Mouse (Mus musculus) neural tube, embryonic 13.5 days (tissue): ENCODE results near the gene Mrs2. TPM values are rescaled to one million over a fixed set of nuclear protein-coding genes. Genes with fewer than 3 reads are reported as not detected.

Experiments
- ATAC-seq: fragments of 200-750 bp; cut with Nextera tagmentation; 2 replicates; pipeline ENCODE4 v1.8.0; 2017; ENCODE audit warnings: low read depth, mild to moderate bottlenecking, moderate TSS enrichment, moderate library complexity
- H3K27ac ChIP-seq: fragments of 300-500 bp; sonication (generic); replicated peaks from 2 replicates; pipeline ENCODE4 v1.5.1; 2015; ENCODE audit warnings: moderate library complexity, mild to moderate bottlenecking, inconsistent platforms
- H3K27me3 ChIP-seq: fragments of 300-500 bp; sonication (generic); 2 replicates; pipeline ENCODE4 v1.6.1; 2015; ENCODE audit warnings: mild to moderate bottlenecking, inconsistent platforms
- H3K36me3 ChIP-seq: fragments of 300-500 bp; sonication (generic); 2 replicates; pipeline ENCODE4 v1.6.1; 2015; ENCODE audit warnings: mild to moderate bottlenecking, inconsistent platforms
- H3K4me1 ChIP-seq: fragments of 300-500 bp; sonication (generic); replicated peaks from 2 replicates; pipeline ENCODE4 v1.6.1; 2015; ENCODE audit warnings: inconsistent platforms
- H3K4me2 ChIP-seq: fragments of 300-500 bp; sonication (generic); 2 replicates; pipeline ENCODE4 v1.6.1; 2015; ENCODE audit warnings: inconsistent platforms, mild to moderate bottlenecking, moderate library complexity
- H3K4me3 ChIP-seq: fragments of 300-500 bp; sonication (generic); 2 replicates; pipeline ENCODE4 v1.5.1; 2015; ENCODE audit warnings: mild to moderate bottlenecking, inconsistent platforms
- H3K9ac ChIP-seq: fragments of 300-500 bp; sonication (generic); 2 replicates; pipeline ENCODE4 v1.6.1; 2015; ENCODE audit warnings: moderate library complexity, mild to moderate bottlenecking, inconsistent platforms
- H3K9me3 ChIP-seq: fragments of 300-500 bp; sonication (generic); 2 replicates; pipeline ENCODE4 v1.6.1; 2016; ENCODE audit warnings: inconsistent platforms
- WGBS: fragments of 180-500 bp; shearing (Covaris S2); methylation state at CpG from one replicate; pipeline ENCODE4 v1.1.7; 2015; 5-methylcytosine and 5-hydroxymethylcytosine counted together
- polyA plus RNA-seq: library from polyadenylated mRNA; unstranded; fragments of >200 nt; fragmentation: Nextera tagmentation; extraction: Ambion mirVana; gene quantifications from 2 replicates; pipeline ENCODE4 v1.2.1, GENCODE M21; 2015

Mrs2 gene
- polyA plus RNA-seq = 15.6 and 16.7 TPM in 2 replicates

DNA sequence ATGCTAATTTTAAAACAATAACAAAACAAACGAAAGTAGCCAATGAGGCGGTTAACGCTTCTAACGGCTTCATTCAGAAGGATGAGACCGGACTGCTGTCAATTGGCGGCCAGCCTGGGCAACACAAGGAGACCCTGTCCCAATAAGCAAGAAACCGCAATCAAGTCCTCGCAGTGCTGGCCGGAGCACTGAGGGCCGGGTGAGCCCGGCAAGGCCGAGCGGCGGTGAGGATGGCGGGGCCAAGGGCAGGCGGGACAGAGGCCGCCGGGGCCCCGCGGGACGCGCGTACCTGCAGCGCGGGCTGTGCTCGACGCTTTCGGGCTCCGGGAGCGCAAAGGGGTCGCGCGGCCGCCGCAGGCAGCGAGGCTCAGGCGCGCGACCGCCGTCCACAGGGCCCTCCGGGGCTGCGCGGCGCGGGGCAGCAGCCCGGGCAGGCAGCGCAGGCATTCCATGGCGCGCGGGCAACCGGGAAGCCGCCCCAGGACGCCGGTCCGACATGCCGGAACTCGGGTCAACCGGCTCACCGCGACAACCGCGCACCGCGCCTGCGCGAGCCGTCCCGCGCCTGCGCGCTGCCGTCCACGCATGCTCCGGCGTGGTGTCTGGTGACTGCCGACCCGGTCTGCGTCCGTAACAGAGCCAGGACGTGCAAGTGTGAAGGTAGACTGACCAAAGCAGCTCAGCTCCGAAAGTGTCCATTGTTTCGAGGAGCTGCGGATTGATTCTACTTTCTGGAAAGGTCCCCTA, at the start of gene Mrs2:
TSS of gene Mrs2 (minus strand) at position 587 of the 747 bp plus-strand sequence.
- ATAC-seq = peak; percentile 94
- H3K4me2 ChIP-seq = peak within 1 kb of the TSS; percentile 74
- under 1% methylated on average over 77 of the region's 84 CpGs for WGBS
- peak within 1 kb of the TSS; percentile 87 for H3K27ac ChIP-seq
- peak within 1 kb of the TSS; percentile 93 for H3K4me3 ChIP-seq
- H3K27me3 ChIP-seq = no peaks in the 10 kb centered on the region
- H3K36me3 ChIP-seq = 0 out of 2 replicates have a peak, but pooled peaks cover 8% of the 10 kb centered on the region
- peak within 1 kb of the TSS; percentile 95 for H3K9ac ChIP-seq
- H3K9me3 ChIP-seq = no peaks in the 10 kb centered on the region
- H3K4me1 ChIP-seq = peaks cover 25% of the 10 kb centered on the region

DNA sequence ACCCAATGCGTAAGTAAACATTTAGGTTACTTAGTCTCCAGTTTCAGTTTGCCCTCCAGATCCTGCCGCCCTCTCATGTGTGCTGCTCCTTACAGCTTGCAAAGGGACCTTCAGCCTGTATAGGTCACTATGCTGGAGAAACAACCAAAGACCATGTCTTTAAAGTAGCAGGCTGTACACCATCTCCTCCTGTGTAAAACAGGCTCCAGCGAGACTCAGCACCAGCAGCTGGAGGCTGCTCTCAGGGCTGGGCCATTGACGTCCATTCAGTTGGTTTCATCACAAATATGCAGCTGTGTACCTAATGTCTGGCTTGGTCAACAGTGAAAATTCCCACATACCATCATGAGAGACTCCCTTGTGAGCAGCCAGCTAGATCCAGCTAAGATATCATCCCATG, 49.6 kb upstream of the Mrs2 start:
- H3K27me3 ChIP-seq = no peaks in the 10 kb centered on the region
- H3K4me2 ChIP-seq = no peak overlapping the region
- no peaks in the 10 kb centered on the region for H3K4me1 ChIP-seq
- H3K27ac ChIP-seq = no peak overlapping the region
- ATAC-seq = no peak
- H3K36me3 ChIP-seq = no peaks in the 10 kb centered on the region
- no peak overlapping the region for H3K4me3 ChIP-seq
- no peaks in the 10 kb centered on the region for H3K9me3 ChIP-seq
- WGBS = 88% methylated on average over 4 of the region's 4 CpGs
- no peak overlapping the region for H3K9ac ChIP-seq

DNA sequence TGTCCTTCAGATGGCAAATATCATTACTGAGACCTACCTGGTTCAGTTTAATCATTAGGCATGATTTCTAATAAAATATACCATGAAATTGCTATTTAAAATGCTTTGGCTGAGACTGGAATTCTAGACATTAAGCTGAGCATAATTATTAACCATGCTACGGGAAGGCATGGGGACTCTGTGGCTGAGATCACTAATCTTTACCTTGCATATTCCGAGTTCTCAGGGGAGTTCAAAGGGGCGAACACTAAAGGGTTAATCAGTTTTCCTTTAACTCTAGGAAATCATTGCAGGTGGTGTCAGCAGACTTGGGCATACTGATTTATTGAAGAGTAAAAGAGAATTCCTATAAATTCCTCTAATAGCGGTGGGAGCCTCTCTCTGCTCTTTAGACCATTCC, 47.0 kb upstream of the Mrs2 start:
- Histone ChIP-seq H3K4me2 (no peak overlapping the region), H3K4me3 (no peak overlapping the region), H3K4me1 (no peaks in the 10 kb centered on the region), H3K27me3 (no peaks in the 10 kb centered on the region), H3K27ac (no peak overlapping the region), H3K36me3 (no peaks in the 10 kb centered on the region), H3K9me3 (no peaks in the 10 kb centered on the region), H3K9ac (no peak overlapping the region)
- 86% methylated on average over 4 of the region's 4 CpGs for WGBS
- no peak for ATAC-seq

DNA sequence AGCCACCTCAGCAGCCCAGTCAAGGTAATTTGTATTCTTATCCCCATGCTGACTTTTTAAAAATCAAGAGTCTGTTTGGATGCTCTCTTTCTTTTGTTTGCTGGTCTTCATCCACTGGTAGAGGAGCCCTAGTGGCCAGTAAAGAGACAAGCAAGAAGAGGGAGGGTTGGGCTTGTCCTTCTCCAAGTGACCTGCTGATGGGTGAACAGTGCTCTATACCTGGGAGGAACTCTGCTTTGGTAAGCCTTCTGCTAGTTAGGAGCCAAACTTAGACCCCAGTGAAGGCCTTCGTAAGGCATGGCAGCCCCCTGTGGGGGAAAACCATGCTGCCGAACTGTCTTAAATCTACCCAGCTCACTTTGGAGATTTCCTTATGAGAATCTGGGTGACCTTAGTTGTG, 46.5 kb upstream of the Mrs2 start:
- H3K9me3 ChIP-seq = no peaks in the 10 kb centered on the region
- H3K4me3 ChIP-seq = no peak overlapping the region
- WGBS = 93% methylated on average over 2 of the region's 2 CpGs
- H3K27me3 ChIP-seq = no peaks in the 10 kb centered on the region
- H3K36me3 ChIP-seq = no peaks in the 10 kb centered on the region
- ATAC-seq = no peak
- no peak overlapping the region for H3K27ac ChIP-seq
- H3K9ac ChIP-seq = no peak overlapping the region
- H3K4me2 ChIP-seq = no peak overlapping the region
- no peaks in the 10 kb centered on the region for H3K4me1 ChIP-seq

DNA sequence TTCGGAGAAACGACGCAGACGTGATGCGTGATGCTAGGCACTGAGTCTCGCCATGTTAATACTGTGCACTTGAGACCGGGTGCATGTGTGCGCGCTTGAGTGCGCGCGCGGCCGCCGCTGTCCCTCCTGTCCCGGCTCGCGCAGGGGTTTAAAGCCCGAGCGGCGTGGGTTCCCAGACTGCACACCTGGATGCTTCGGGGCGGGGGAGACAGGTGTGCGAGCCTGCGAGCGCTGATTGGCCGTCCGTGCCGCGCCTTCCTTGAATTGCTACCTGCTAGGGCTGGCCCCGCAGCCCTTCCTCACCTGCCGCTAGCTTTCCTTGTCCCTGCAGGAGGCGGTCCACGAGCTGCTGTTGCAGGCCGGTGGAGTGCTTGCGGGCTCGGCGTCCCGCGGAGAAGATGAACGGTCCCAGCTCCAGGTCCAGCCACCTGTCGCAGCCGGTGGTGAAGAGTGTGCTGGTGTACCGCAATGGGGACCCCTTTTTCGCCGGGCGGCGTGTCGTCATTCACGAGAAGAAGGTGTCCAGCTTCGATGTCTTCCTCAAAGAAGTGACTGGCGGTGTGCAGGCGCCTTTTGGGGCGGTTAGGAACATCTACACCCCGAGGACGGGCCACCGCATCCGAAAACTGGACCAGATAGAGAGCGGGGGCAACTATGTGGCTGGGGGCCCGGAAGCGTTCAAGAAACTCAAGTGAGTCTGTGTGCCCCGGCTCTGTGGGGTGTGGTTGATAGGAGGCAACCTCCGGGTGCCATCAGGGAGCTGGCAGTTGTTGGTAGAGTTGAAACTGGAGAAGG, 35.9 kb upstream of the Mrs2 start, which contains the start of gene Dcdc2a:
TSS of gene Dcdc2a (plus strand) at position 132 of the 795 bp plus-strand sequence.
- Histone ChIP-seq H3K9me3 (no peaks in the 10 kb centered on the region), H3K4me2 (peak within 1 kb of the TSS; percentile 98), H3K9ac (peak within 1 kb of the TSS; percentile 61), H3K4me1 (peaks cover 18% of the 10 kb centered on the region), H3K27me3 (peaks cover 52% of the 10 kb centered on the region), H3K36me3 (no peaks in the 10 kb centered on the region), H3K27ac (no peak within 1 kb of the TSS), H3K4me3 (peak within 1 kb of the TSS; percentile 55)
- peak; percentile 83 for ATAC-seq
- 3% methylated on average over 63 of the region's 63 CpGs for WGBS

DNA sequence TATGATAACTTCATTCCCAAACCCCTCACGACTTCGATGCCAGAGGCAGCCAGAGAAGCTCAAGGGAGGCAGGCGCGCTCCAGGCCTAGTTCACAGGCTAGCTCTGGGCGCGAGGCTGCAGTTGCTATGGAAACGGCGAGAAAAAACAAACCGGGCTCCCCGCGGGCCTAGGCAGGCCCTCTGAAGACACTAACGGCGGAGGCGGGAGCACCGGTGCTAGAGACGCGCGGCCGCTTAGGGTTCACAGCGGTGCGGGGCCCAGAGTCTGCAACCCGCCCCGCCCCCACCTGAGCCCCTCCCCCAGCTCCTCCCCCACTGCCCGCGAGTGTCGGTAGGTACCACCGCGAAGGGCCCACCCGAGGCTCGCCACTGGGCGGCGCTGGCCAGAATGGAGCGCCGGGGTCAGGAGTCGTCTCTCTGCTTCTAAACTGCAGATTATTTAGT, 35.0 kb upstream of the Mrs2 start:
- under 1% methylated on average over 35 of the region's 35 CpGs for WGBS
- no peaks in the 10 kb centered on the region for H3K36me3 ChIP-seq
- peaks cover 18% of the 10 kb centered on the region for H3K4me1 ChIP-seq
- peak; percentile 90 for ATAC-seq
- H3K4me3 ChIP-seq = peak overlapping the region; percentile 55
- no peak overlapping the region for H3K27ac ChIP-seq
- peak overlapping the region; percentile 61 for H3K9ac ChIP-seq
- peak overlapping the region; percentile 98 for H3K4me2 ChIP-seq
- peaks cover 52% of the 10 kb centered on the region for H3K27me3 ChIP-seq
- no peaks in the 10 kb centered on the region for H3K9me3 ChIP-seq

DNA sequence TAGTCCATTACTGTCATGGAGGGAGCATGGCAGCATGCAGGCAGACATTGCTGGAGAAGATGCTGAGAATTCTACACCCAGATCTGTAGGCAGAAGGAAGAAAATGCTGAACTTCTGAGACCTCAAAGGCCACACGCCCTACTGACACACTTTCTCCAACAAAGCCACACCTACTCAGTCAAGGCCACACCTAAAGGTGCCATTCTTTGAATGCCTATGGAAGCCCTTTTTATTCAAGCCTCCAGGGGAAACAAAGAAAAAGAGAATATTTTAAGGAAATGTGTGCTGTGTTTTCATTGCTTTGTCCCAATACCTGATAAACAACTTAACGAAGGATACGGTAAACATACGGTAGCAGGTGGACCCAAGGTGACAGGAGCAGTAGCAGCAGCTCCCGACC, 32.5 kb upstream of the Mrs2 start:
- no peak overlapping the region for H3K27ac ChIP-seq
- no peak overlapping the region for H3K4me2 ChIP-seq
- no peaks in the 10 kb centered on the region for H3K9me3 ChIP-seq
- H3K36me3 ChIP-seq = no peaks in the 10 kb centered on the region
- H3K4me3 ChIP-seq = no peak overlapping the region
- WGBS = 90% methylated on average over 5 of the region's 5 CpGs
- no peak overlapping the region for H3K9ac ChIP-seq
- no peak for ATAC-seq
- H3K4me1 ChIP-seq = peaks cover 18% of the 10 kb centered on the region
- peaks cover 48% of the 10 kb centered on the region for H3K27me3 ChIP-seq

DNA sequence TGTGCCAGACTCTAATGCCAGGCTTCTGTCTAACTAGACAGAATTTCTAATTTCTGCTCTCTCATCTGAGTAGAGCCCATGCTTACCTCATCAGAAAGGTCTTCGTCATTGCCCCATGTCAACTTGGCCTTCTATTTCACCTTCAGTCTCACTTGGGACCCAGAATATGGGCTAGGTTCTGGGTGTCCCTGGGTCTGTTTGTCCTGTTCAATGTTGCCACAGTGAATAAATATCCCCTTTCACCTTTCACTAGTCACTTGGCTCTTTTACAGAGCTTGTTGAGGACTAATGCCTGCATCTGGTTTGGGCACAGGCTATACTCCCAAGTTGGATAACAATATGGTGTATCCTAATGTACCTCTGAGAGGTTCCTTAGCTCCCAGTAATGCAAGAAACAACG, 19.3 kb upstream of the Mrs2 start:
- no peak for ATAC-seq
- WGBS = 73% methylated on average over 2 of the region's 2 CpGs
- no peak overlapping the region for H3K27ac ChIP-seq
- H3K9me3 ChIP-seq = no peaks in the 10 kb centered on the region
- H3K36me3 ChIP-seq = no peaks in the 10 kb centered on the region
- H3K27me3 ChIP-seq = no peaks in the 10 kb centered on the region
- no peak overlapping the region for H3K9ac ChIP-seq
- no peak overlapping the region for H3K4me3 ChIP-seq
- no peaks in the 10 kb centered on the region for H3K4me1 ChIP-seq
- H3K4me2 ChIP-seq = no peak overlapping the region

DNA sequence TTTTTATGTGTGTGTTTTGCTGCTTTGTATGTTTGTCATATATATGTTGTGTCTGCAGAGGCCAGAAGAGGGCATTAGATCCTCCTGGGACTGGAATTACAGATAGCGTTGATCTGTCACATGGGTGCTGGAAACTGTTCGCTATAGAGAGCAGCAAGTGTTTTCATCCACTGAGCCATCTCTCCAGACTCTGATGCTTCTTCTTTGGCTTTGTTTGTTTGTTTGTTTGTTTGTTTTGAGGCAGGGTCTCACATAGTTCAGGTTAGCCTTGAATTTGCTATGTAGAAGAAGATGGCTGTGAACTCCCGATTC, 6.9 kb upstream of the Mrs2 start:
- H3K27me3 ChIP-seq = no peaks in the 10 kb centered on the region
- H3K9ac ChIP-seq = no peak overlapping the region
- H3K4me2 ChIP-seq = no peak overlapping the region
- no peaks in the 10 kb centered on the region for H3K4me1 ChIP-seq
- no peaks in the 10 kb centered on the region for H3K36me3 ChIP-seq
- no peak overlapping the region for H3K27ac ChIP-seq
- H3K4me3 ChIP-seq = no peak overlapping the region
- H3K9me3 ChIP-seq = no peaks in the 10 kb centered on the region
- 73% methylated on average over 3 of the region's 3 CpGs for WGBS
- no peak for ATAC-seq

DNA sequence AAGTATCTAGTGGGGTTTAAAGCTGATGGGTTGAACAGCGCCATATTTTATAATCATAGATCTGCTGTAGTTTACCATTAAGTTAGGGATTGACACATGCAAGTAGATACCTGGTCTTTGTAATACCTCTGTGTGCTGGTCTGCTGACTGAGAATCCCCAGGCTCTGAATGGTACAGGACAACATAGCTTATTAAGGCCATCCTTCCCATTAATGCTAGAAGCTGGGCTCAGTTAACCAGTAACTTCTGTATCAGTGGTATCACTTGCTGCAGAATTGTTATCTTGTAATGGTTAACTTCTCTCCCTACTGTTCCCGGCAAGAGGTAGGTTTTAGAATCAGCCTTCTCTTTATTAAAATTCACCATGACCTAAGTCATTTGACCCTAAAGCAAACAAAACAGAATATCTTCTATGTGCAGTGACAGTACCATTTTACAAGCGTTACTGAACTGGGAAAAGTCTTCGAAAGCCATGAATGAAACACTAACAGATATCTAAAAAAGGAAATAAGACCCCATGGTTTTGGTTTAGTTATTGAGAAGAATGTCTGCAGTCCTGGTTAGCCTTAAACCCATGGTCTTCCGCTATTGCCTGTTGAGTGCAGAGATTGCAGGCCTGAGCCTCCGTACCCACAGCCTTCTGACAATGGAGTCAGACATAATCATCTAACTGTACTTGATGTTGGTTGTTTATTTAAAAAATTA, 6.4 kb upstream of the Mrs2 start:
- WGBS = 76% methylated on average over 6 of the region's 6 CpGs
- H3K36me3 ChIP-seq = no peaks in the 10 kb centered on the region
- no peak for ATAC-seq

DNA sequence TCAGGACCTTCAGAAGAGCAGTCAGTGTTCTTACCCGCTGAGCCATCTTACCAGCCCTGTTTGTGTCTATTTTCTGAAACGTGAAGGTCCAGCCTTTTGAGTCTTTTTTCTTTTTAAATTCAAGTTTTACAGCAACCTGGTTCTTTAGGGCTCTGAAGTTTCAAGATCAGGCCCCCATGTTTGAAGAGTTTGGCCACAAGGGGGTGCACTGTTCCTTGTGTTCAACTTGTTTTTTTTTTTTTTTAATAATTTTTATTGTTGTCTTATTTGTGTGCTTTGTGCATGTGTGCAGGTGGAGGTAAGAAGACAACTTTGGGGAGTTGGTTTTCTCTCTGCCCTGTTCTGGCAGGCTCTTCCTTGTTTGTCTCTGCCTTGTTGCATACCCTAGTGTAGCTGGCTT, 4.5 kb upstream of the Mrs2 start:
- no peak for ATAC-seq
- no peaks in the 10 kb centered on the region for H3K27me3 ChIP-seq
- H3K4me2 ChIP-seq = no peak overlapping the region
- H3K4me3 ChIP-seq = no peak overlapping the region
- 29% methylated on average over 2 of the region's 2 CpGs for whole genome bisulfite sequencing
- no peaks in the 10 kb centered on the region for H3K9me3 ChIP-seq
- H3K4me1 ChIP-seq = peaks cover 6% of the 10 kb centered on the region
- H3K36me3 ChIP-seq = no peaks in the 10 kb centered on the region
- H3K9ac ChIP-seq = no peak overlapping the region
- no peak overlapping the region for H3K27ac ChIP-seq

More for the DNA sequence above, 6.4 kb upstream of the Mrs2 start:
- Histone ChIP-seq H3K9me3 (no peaks in the 10 kb centered on the region), H3K4me2 (no peak overlapping the region), H3K4me3 (no peak overlapping the region), H3K9ac (no peak overlapping the region), H3K27me3 (no peaks in the 10 kb centered on the region), H3K27ac (no peak overlapping the region), H3K4me1 (no peaks in the 10 kb centered on the region)

DNA sequence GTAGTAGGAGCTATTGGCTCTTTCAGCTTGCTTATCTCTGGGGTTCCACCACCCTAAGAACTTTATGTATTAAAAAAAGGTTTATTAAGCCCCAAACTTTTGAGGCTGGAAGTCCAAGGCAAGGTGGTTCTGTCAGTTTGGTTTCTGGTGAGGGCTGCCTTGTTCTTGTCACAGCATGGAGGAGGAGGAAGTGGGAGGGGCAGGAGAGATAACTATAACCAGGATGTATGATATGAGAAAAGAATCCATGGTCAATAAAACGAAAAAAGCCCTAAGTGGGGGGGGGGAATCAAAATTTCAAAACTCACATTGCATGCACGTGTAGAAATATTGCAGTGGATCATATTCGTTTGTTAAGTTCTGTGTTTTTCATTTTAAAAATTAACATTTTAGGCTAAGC, 3.0 kb upstream of the Mrs2 start:
- Histone ChIP-seq H3K36me3 (no peaks in the 10 kb centered on the region), H3K27me3 (no peaks in the 10 kb centered on the region), H3K4me1 (peaks cover 20% of the 10 kb centered on the region), H3K9me3 (no peaks in the 10 kb centered on the region), H3K4me3 (no peak overlapping the region), H3K4me2 (no peak overlapping the region), H3K27ac (no peak overlapping the region), H3K9ac (no peak overlapping the region)
- 83% methylated on average over 3 of the region's 3 CpGs for WGBS
- no peak for ATAC-seq
